Mouse (Mus musculus): ENCODE measurements around the gene Zfp61. TPM values are rescaled to one million over a fixed set of nuclear protein-coding genes. Genes with fewer than 3 reads are reported as not detected.

The Zfp61 gene
- polyA plus RNA-seq (2015; fragmentation: Nextera tagmentation; extraction: Ambion mirVana): 22.9 and 24.6 TPM in 2 replicates

GRCm38 (mm10) chr7:24300771-24301282 is at the start of gene Zfp61:
Zfp61 (minus strand) TSS chr7:24301232.
- ATAC-seq (replicated peaks; ENCODE audit: low FRiP score, low read depth): peak; percentile 57; the same call in 1 of the 2 replicates
- Histone ChIP-seq H3K36me3 (ENCODE audit: insufficient read depth, low read length) (peaks cover 16% of the 10 kb centered on the region; the same call in 1 of the 2 replicates), H3K4me2 (ENCODE audit: low read length) (peak within 1 kb of the TSS; percentile 88), H3K4me1 (replicated peaks; ENCODE audit: insufficient read depth, low read length) (0 out of 2 replicates have a peak, but pooled peaks cover 3% of the 10 kb centered on the region), H3K4me3 (replicated peaks; ENCODE audit: low read depth, low read length) (peak within 1 kb of the TSS; percentile 76), H3K9me3 (replicated peaks; ENCODE audit: low read length) (no peaks in the 10 kb centered on the region), H3K9ac (ENCODE audit: low read depth, low read length) (peak within 1 kb of the TSS; percentile 54; the same call in 1 of the 2 replicates), H3K27me3 (ENCODE audit: insufficient read depth, low read length) (no peaks in the 10 kb centered on the region), H3K27ac (peak within 1 kb of the TSS; percentile 47; the same call in 1 of the 2 replicates)
- DNase-seq (ENCODE audit: low spot score): peak; percentile 92
- 1% methylated on average over 13 of the region's 13 CpGs for WGBS
- TF ChIP-seq CTCF (IDR thresholded peaks at IDR 0.05; ENCODE audit: low read depth): no peak

GRCm38 (mm10) chr7:24348896-24349295 is 47.9 kb upstream of the Zfp61 start, which contains the start of gene Lypd5:
Lypd5 (plus strand) TSS chr7:24349196.
- TF ChIP-seq CTCF (IDR thresholded peaks at IDR 0.05; ENCODE audit: low read depth): no peak
- 38% methylated on average over 6 of the region's 6 CpGs for WGBS
- Histone ChIP-seq H3K9ac (ENCODE audit: low read depth, low read length) (no peak within 1 kb of the TSS), H3K36me3 (ENCODE audit: insufficient read depth, low read length) (no peaks in the 10 kb centered on the region), H3K27me3 (ENCODE audit: insufficient read depth, low read length) (no peaks in the 10 kb centered on the region), H3K9me3 (replicated peaks; ENCODE audit: low read length) (no peaks in the 10 kb centered on the region), H3K27ac (no peak within 1 kb of the TSS), H3K4me1 (replicated peaks; ENCODE audit: insufficient read depth, low read length) (no peaks in the 10 kb centered on the region), H3K4me2 (ENCODE audit: low read length) (no peak within 1 kb of the TSS), H3K4me3 (replicated peaks; ENCODE audit: low read depth, low read length) (no peak within 1 kb of the TSS)
- no peak for DNase-seq (ENCODE audit: low spot score)
- ATAC-seq (replicated peaks; ENCODE audit: low FRiP score, low read depth): no peak

- no peak overlapping the region for H3K27ac ChIP-seq
- WGBS: 65% methylated on average over 5 of the region's 5 CpGs
- no peaks in the 10 kb centered on the region for H3K9me3 ChIP-seq (replicated peaks; ENCODE audit: low read length)
- no peaks in the 10 kb centered on the region for H3K27me3 ChIP-seq (ENCODE audit: insufficient read depth, low read length)
- no peak for ATAC-seq (replicated peaks; ENCODE audit: low FRiP score, low read depth)
- no peak overlapping the region for H3K9ac ChIP-seq (ENCODE audit: low read depth, low read length)
- no peak for TF ChIP-seq CTCF (IDR thresholded peaks at IDR 0.05; ENCODE audit: low read depth)
- H3K4me2 ChIP-seq (ENCODE audit: low read length): no peak overlapping the region
- H3K36me3 ChIP-seq (ENCODE audit: insufficient read depth, low read length): no peaks in the 10 kb centered on the region
- no peak overlapping the region for H3K4me3 ChIP-seq (replicated peaks; ENCODE audit: low read depth, low read length)
- no peaks in the 10 kb centered on the region for H3K4me1 ChIP-seq (replicated peaks; ENCODE audit: insufficient read depth, low read length)
- DNase-seq (ENCODE audit: low spot score): no peak
Observed at GRCm38 (mm10) chr7:24346444-24346843, 45.4 kb upstream of the Zfp61 start.

GRCm38 (mm10) chr7:24343701-24344272 is 42.8 kb upstream of the Zfp61 start:
- Histone ChIP-seq H3K27me3 (ENCODE audit: insufficient read depth, low read length) (no peaks in the 10 kb centered on the region), H3K27ac (no peak overlapping the region), H3K4me3 (replicated peaks; ENCODE audit: low read depth, low read length) (no peak overlapping the region), H3K36me3 (ENCODE audit: insufficient read depth, low read length) (no peaks in the 10 kb centered on the region), H3K4me2 (ENCODE audit: low read length) (no peak overlapping the region), H3K9me3 (replicated peaks; ENCODE audit: low read length) (no peaks in the 10 kb centered on the region), H3K4me1 (replicated peaks; ENCODE audit: insufficient read depth, low read length) (no peaks in the 10 kb centered on the region), H3K9ac (ENCODE audit: low read depth, low read length) (no peak overlapping the region)
- TF ChIP-seq CTCF (IDR thresholded peaks at IDR 0.05; ENCODE audit: low read depth): no peak
- no peak for DNase-seq (ENCODE audit: low spot score)
- ATAC-seq (replicated peaks; ENCODE audit: low FRiP score, low read depth): no peak
- WGBS: 70% methylated on average over 7 of the region's 7 CpGs

GRCm38 (mm10) chr7:24338241-24338640 is 37.2 kb upstream of the Zfp61 start:
- H3K27me3 ChIP-seq (ENCODE audit: insufficient read depth, low read length): no peaks in the 10 kb centered on the region
- no peak for DNase-seq (ENCODE audit: low spot score)
- 43% methylated on average over 2 of the region's 2 CpGs for WGBS
- peak; percentile 23; the same call in 1 of the 2 replicates for TF ChIP-seq CTCF (IDR thresholded peaks at IDR 0.05; ENCODE audit: low read depth)
- H3K9me3 ChIP-seq (replicated peaks; ENCODE audit: low read length): no peaks in the 10 kb centered on the region
- no peak overlapping the region for H3K4me2 ChIP-seq (ENCODE audit: low read length)
- no peak overlapping the region for H3K9ac ChIP-seq (ENCODE audit: low read depth, low read length)
- H3K36me3 ChIP-seq (ENCODE audit: insufficient read depth, low read length): no peaks in the 10 kb centered on the region
- H3K4me1 ChIP-seq (replicated peaks; ENCODE audit: insufficient read depth, low read length): no peaks in the 10 kb centered on the region
- H3K4me3 ChIP-seq (replicated peaks; ENCODE audit: low read depth, low read length): no peak overlapping the region
- ATAC-seq (replicated peaks; ENCODE audit: low FRiP score, low read depth): no peak
- no peak overlapping the region for H3K27ac ChIP-seq

GRCm38 (mm10) chr7:24335699-24336309 is 34.8 kb upstream of the Zfp61 start:
- Histone ChIP-seq H3K36me3 (ENCODE audit: insufficient read depth, low read length) (no peaks in the 10 kb centered on the region), H3K27me3 (ENCODE audit: insufficient read depth, low read length) (no peaks in the 10 kb centered on the region), H3K27ac (no peak overlapping the region), H3K4me1 (replicated peaks; ENCODE audit: insufficient read depth, low read length) (no peaks in the 10 kb centered on the region), H3K4me2 (ENCODE audit: low read length) (no peak overlapping the region), H3K9me3 (replicated peaks; ENCODE audit: low read length) (no peaks in the 10 kb centered on the region), H3K9ac (ENCODE audit: low read depth, low read length) (no peak overlapping the region), H3K4me3 (replicated peaks; ENCODE audit: low read depth, low read length) (no peak overlapping the region)
- DNase-seq (ENCODE audit: low spot score) (peak; percentile 69), ATAC-seq (replicated peaks; ENCODE audit: low FRiP score, low read depth) (no peak)
- WGBS: 13% methylated on average over 5 of the region's 5 CpGs
- peak; percentile 79 for TF ChIP-seq CTCF (IDR thresholded peaks at IDR 0.05; ENCODE audit: low read depth)

All from kidney, postnatal 0 days (tissue).